Mouse (Mus musculus): ENCODE measurements at regions not wholly inside any gene's neighbourhood (a gene's known extent, or its start where the extent isn't known, plus 50 kb on each side); places are given as distances from the start of the nearest gene placed in this dataset.

DNA sequence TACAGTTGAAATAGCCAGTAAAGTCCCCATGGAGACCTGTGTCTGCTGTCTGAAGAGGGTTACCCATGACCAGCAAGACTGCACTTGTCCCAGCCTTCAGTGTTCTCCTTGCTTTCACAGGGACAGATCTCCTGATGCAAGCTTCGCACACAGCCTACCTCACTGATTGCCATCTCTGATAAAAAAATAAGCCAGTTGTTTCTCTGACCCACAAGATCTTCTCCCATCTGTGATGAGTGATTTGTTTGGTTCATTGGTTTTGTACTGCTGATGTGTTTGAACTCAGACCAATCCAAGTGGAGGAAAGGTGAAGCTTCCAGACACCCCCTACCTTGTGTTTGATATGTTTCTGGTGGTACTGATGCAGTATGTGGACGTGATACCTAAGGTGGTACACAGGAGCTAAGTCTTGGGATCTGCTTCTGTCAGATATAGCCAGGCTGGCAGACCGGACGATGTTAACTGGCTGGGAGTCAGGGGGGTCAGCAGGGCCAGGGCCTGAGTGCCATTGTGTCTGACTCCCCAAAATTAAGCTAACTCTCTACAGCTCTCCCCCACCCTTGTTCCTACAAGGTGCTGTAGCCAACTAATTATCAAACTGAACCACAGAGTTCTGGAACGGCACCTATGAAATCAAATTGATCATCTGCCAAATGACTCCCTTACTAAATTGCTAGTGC is 139.2 kb upstream of the Cpeb2 start:
- Histone ChIP-seq H3K36me3 (ENCODE audit: control insufficient read depth, insufficient read depth, low read length, poor library complexity, severe bottlenecking) (no peaks in the 10 kb centered on the region), H3K27me3 (ENCODE audit: control insufficient read depth, insufficient read depth, low read length, poor library complexity, severe bottlenecking) (no peaks in the 10 kb centered on the region)
- no peak for DNase-seq (ENCODE audit: low read depth, low spot score)

DNA sequence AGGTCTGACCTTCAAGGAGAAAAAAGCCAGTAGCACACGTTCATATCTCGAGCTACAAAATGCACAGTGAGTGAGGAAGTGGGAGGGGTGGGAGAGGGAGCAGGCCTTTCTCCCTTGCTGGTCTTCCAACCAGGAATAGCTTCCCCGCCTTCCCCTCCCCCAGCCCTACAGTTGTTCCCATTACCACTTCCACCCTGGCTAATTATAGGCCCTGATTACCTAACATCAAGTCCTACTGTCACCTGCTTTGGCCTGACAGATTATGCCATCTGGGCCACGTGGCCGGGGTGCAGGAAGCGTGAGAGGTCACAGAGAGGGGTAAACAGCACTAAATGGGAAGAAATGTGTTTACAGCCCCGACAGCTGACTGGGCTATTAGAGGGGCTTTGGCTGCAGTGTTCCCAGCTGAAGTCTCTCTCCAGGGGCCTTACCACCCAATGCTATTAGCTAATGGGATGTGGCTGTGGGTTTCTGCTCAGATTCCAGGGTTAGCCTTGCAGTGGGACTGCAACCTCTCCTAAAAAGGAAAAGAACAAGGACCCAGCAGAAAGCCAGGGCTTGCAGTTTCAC is 138.6 kb upstream of the Cpeb2 start:
- DNase-seq (ENCODE audit: low read depth, low spot score), result no peak
- Histone ChIP-seq H3K27me3 (ENCODE audit: control insufficient read depth, insufficient read depth, low read length, poor library complexity, severe bottlenecking) (no peaks in the 10 kb centered on the region), H3K36me3 (ENCODE audit: control insufficient read depth, insufficient read depth, low read length, poor library complexity, severe bottlenecking) (no peaks in the 10 kb centered on the region)

DNA sequence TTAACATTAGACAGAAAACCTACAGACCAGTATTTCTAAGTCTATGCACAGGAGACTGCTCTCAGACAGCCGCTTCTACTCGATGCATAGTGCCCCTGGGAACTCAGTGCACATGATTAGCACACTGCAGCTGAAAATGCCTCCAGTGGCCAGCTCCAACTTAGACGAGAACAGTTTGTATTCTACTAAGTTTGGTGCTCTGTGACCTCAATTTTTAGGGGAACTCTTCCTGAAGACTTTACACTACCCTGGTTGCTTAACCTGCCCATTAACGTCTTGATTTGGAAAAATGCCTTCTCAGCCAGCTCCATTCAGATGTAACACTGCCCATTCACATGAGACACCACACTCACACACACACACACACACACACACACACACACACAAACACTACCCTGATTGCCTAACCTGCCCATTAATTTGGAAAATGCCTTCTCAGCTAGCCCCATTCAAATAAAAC is 130.9 kb upstream of the Cpeb2 start:
- H3K27me3 ChIP-seq (ENCODE audit: control insufficient read depth, insufficient read depth, low read length, poor library complexity, severe bottlenecking), result no peaks in the 10 kb centered on the region
- no peak for DNase-seq (ENCODE audit: low read depth, low spot score)
- no peaks in the 10 kb centered on the region for H3K36me3 ChIP-seq (ENCODE audit: control insufficient read depth, insufficient read depth, low read length, poor library complexity, severe bottlenecking)

DNA sequence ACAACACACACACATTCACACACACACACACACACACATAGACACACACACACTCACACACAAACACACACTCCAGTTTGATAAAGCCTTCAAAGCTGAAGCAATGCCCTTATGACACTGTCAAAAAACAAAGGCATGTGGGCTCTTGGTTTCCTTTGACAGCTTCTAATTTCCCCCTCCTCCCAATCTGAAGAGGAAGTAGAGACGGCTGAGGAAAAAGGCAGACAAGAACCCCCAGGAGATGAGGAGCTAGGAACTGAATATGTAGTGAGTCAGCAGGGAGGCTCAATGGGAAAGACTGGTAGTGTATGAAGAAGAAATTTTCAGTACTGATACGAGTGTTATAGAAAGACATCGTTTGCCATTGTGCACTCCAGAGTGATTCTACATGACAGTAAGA is 130.4 kb upstream of the Cpeb2 start:
- no peaks in the 10 kb centered on the region for H3K27me3 ChIP-seq (ENCODE audit: control insufficient read depth, insufficient read depth, low read length, poor library complexity, severe bottlenecking)
- no peaks in the 10 kb centered on the region for H3K36me3 ChIP-seq (ENCODE audit: control insufficient read depth, insufficient read depth, low read length, poor library complexity, severe bottlenecking)
- no peak for DNase-seq (ENCODE audit: low read depth, low spot score)

DNA sequence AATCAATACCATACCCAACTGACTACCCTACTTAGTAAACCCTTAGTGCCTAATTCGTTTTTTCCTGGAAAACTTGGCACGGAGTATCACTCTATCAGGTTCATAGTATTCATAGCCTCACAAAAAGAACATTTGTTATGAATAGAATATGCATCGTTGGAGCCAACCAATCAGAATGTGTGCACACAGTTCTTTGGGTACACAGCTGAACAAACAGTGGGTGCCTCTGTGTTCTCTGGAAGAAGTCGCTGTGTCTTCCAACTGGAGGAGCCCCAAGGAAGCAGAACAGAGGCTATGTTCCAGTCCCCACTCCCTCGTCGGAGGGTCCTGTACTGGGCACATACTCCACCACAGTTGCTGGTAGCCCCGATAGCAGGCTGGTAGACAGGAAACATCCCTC is 129.2 kb upstream of the Cpeb2 start:
- no peaks in the 10 kb centered on the region for H3K36me3 ChIP-seq (ENCODE audit: control insufficient read depth, insufficient read depth, low read length, poor library complexity, severe bottlenecking)
- no peak for DNase-seq (ENCODE audit: low read depth, low spot score)
- H3K27me3 ChIP-seq (ENCODE audit: control insufficient read depth, insufficient read depth, low read length, poor library complexity, severe bottlenecking), result no peaks in the 10 kb centered on the region

DNA sequence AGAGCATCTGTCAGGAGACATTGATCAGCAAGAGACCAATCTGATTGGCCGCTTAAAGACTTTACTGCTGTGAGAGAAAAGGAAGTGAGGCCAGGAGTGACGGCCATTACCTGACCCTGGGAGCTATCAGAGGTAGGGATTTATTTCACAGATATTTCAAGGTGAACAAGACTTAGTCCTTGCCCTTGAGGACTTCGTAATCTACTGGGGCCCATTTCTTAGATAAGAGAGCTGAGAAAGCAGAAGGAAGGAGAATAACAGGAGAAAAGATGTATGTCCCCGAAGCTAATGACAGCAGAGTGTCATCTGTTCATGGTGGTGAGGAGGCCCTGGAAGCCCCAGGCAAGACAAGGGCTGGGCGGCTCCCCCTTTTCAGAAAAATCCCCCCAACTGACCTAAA is 127.4 kb upstream of the Cpeb2 start:
- DNase-seq (ENCODE audit: low read depth, low spot score), result no peak
- Histone ChIP-seq H3K27me3 (ENCODE audit: control insufficient read depth, insufficient read depth, low read length, poor library complexity, severe bottlenecking) (no peaks in the 10 kb centered on the region), H3K36me3 (ENCODE audit: control insufficient read depth, insufficient read depth, low read length, poor library complexity, severe bottlenecking) (no peaks in the 10 kb centered on the region)

DNA sequence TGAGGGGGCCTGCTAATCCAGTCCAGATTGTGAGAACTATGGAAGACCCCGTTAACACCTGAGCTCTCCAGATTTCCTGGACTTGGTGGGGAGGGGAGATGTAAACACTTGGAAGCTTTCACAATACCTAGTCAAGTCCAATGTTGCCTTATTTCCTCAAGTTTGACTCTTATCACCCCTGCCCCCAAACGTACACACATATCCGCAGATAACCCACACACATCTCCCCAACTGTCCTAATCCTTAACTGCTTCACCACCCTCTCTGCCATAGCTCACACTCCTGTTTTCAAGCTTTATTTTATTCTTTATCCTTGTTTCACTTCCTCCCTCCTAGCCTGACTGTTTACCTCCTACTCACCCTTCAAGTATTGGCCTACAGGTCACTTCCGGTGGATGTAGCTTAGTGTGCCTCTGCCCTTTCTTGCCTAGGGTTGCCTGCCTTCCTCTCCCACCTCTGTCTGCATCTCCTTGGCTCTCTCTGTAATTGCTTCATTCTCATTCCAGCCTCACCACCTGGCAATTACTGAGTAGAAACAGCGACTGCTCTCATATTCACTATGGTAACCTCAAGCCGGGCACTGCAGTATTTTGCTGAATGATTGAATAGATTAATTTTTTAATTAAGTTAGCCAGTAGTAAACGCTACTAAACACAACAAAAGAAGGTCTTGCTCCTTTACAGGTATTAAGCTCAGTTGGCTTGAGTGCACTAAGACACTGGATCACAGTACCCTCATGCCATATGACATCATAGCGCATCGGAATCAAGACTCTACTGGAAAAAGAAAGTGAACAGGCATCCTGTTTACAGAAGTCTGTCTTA is 125.3 kb upstream of the Cpeb2 start:
- no peak for DNase-seq (ENCODE audit: low read depth, low spot score)
- H3K36me3 ChIP-seq (ENCODE audit: control insufficient read depth, insufficient read depth, low read length, poor library complexity, severe bottlenecking), result no peaks in the 10 kb centered on the region
- H3K27me3 ChIP-seq (ENCODE audit: control insufficient read depth, insufficient read depth, low read length, poor library complexity, severe bottlenecking), result no peaks in the 10 kb centered on the region

DNA sequence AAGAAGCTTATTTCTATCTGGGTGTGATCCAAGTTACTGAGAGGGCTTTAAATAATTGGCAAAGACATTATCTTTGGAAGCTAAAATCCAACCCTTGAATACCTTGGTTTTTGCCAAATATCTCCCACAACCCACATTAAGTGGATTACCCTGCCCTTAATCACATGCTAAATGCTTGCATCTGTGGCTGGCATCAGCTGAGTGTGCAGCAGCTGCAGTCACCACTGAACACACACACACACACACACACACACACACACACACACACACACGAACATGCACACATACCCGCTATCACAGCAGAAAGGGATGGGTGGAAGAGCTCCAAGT is 124.7 kb upstream of the Cpeb2 start:
- DNase-seq (ENCODE audit: low read depth, low spot score), result no peak
- H3K27me3 ChIP-seq (ENCODE audit: control insufficient read depth, insufficient read depth, low read length, poor library complexity, severe bottlenecking), result no peaks in the 10 kb centered on the region
- H3K36me3 ChIP-seq (ENCODE audit: control insufficient read depth, insufficient read depth, low read length, poor library complexity, severe bottlenecking), result no peaks in the 10 kb centered on the region

DNA sequence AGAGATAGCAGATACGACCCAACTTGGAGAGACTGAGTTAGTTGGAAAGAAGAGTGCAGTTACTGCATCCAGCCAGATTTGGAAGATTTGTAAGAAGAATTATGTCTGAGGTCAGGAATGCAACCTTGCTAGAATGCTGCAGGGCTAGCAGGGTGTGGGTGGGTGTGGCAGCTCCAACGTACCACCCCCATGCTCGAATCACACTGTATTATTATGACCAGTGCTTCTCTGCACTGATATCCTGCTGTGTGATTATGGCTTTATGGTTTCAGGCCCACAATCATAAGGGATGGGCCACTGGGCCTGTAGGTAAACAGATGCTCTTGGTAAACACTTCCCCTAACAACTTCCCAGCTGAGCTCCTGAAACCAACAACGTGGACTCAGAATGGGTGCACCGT is 122.8 kb upstream of the Cpeb2 start:
- H3K36me3 ChIP-seq (ENCODE audit: control insufficient read depth, insufficient read depth, low read length, poor library complexity, severe bottlenecking), result no peaks in the 10 kb centered on the region
- no peak for DNase-seq (ENCODE audit: low read depth, low spot score)

DNA sequence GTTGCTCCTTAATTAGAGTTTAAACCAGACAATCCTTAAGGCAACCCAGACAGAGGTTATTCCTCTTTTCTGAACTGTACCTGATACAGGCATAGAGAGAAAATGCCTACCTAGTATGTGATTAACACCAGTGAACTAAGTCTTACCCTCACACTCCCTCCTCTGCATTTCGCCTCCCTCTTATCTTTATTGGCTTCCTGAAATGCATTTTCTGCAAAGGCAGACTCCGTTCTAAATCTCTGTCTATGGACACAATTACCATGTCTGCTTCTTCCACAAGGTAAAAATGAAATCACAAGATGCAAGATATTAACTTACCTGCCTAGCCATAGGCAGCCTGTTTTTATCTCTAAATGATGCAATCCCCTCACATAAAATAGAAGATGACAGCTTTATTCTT is 121.2 kb upstream of the Cpeb2 start:
- H3K36me3 ChIP-seq (ENCODE audit: control insufficient read depth, insufficient read depth, low read length, poor library complexity, severe bottlenecking), result no peaks in the 10 kb centered on the region
- no peak for DNase-seq (ENCODE audit: low read depth, low spot score)
- no peaks in the 10 kb centered on the region for H3K27me3 ChIP-seq (ENCODE audit: control insufficient read depth, insufficient read depth, low read length, poor library complexity, severe bottlenecking)

More for the DNA sequence above, 122.8 kb upstream of the Cpeb2 start:
- H3K27me3 ChIP-seq (ENCODE audit: control insufficient read depth, insufficient read depth, low read length, poor library complexity, severe bottlenecking), result no peaks in the 10 kb centered on the region

DNA sequence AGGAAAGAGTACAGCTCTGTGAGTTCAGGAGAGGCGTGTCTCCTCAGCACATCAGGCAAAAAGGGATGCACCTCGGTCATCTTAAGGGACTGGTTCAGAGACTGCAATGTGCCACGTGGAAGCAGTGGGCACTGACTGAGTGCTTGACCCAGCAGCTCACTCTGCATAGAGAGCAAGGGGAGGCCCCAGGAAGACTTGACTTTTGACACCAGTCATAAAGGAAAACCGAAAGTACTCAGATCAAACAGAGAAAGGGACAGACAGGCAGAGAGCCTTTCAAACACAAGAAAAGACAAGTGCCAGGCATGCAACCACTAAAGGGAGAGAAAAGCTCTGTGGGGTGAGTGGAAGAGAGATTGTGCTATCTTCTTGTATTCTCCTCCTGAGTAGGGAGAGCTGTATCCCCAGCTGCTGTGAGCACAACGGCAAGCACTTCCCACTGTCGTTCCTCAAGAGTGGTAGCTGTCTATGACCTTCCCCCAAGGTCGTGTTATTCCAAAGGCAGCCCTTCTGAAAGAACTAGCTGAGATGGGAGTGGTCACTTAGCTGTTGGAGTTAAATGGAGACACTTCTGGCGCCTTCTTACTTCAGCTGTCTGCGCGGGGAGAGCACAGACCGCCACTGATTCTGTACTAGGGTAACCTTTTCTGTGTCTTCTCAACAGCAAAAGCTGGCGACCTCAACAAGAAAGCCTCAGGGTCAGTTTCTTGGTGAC is 119.4 kb upstream of the Cpeb2 start:
- Histone ChIP-seq H3K36me3 (ENCODE audit: control insufficient read depth, insufficient read depth, low read length, poor library complexity, severe bottlenecking) (no peaks in the 10 kb centered on the region), H3K27me3 (ENCODE audit: control insufficient read depth, insufficient read depth, low read length, poor library complexity, severe bottlenecking) (no peaks in the 10 kb centered on the region)
- DNase-seq (ENCODE audit: low read depth, low spot score), result no peak

DNA sequence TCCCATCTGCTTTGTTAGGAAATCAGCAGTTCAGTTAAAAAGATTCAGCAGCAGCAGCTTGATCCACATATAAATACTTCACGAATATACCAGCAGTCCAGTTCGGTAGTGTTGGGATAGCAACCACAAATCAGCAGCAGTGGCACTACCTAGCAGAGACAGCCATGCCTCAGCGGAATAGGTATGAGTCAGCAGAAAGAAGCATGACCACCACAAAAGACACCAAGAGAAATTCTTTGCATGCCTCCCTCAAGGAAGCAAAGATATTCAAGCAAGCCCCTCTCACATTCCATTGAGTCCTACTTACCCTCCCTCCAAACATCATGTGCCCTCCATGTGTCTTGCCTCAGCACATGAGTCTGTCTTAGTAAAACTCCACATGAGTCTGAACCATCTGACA is 117.5 kb upstream of the Cpeb2 start:
- Histone ChIP-seq H3K36me3 (ENCODE audit: control insufficient read depth, insufficient read depth, low read length, poor library complexity, severe bottlenecking) (no peaks in the 10 kb centered on the region), H3K27me3 (ENCODE audit: control insufficient read depth, insufficient read depth, low read length, poor library complexity, severe bottlenecking) (no peaks in the 10 kb centered on the region)
- no peak for DNase-seq (ENCODE audit: low read depth, low spot score)

DNA sequence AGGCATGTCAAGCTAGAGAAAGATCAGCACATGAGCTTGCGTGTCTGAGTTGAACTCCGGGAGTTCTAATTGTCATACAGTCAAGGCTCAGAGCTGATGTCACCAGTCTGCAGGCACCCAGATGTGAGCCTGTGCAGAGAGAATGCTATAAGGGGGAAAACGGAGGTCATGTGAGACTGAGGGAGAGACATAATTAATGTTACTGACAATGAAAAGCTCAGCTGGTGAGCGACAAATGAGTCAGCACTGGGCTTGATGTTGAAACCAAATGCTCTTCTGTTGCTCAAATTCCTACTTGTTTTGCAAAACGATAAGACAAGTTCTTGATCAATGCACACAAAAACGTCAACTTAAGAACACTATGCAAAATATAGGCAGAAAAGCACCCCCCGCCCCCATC is 116.1 kb upstream of the Cpeb2 start:
- no peaks in the 10 kb centered on the region for H3K36me3 ChIP-seq (ENCODE audit: control insufficient read depth, insufficient read depth, low read length, poor library complexity, severe bottlenecking)
- no peak for DNase-seq (ENCODE audit: low read depth, low spot score)
- no peaks in the 10 kb centered on the region for H3K27me3 ChIP-seq (ENCODE audit: control insufficient read depth, insufficient read depth, low read length, poor library complexity, severe bottlenecking)

DNA sequence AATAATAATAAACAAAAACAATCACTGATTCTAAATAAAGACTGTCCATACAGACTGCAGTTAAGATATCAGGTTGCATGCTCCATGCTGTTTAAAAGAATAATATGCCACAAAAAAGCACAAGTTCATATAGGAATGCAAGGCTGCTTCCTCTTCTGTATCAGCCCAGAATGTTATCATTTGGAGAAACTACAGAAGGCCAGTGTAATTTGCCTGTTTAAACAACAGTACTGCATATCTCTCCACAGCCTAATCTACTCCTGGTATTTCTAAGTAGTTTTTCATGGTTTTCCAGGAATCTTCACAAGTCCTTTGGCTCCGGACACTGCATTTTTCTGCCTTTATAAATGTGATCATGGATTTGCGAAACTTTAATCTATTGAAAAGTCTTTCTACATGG is 111.9 kb upstream of the Cpeb2 start:
- no peaks in the 10 kb centered on the region for H3K27me3 ChIP-seq (ENCODE audit: control insufficient read depth, insufficient read depth, low read length, poor library complexity, severe bottlenecking)
- H3K36me3 ChIP-seq (ENCODE audit: control insufficient read depth, insufficient read depth, low read length, poor library complexity, severe bottlenecking), result no peaks in the 10 kb centered on the region
- DNase-seq (ENCODE audit: low read depth, low spot score), result no peak

DNA sequence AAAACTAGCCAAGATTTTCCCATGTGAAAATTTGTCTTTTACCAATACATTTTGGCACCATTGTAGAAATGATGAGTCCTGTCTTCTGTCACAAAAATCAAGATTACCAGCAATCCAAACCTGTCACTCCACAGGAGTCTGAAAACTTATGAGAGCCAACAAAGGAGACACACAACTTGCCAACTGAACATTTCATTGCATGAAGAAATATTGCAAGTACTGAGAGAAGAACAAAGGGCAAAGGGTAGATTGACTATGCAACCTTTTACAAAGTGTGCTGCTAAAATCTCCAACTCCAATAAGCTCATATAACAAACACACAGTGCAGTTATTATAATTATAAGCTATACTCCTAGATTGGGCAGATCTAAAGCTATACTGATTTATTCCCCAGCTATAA is 108.7 kb upstream of the Cpeb2 start:
- no peaks in the 10 kb centered on the region for H3K27me3 ChIP-seq (ENCODE audit: control insufficient read depth, insufficient read depth, low read length, poor library complexity, severe bottlenecking)

More for the DNA sequence above, 108.7 kb upstream of the Cpeb2 start:
- no peaks in the 10 kb centered on the region for H3K36me3 ChIP-seq (ENCODE audit: control insufficient read depth, insufficient read depth, low read length, poor library complexity, severe bottlenecking)
- no peak for DNase-seq (ENCODE audit: low read depth, low spot score)

Measured in splenic B cell, adult 2 months (primary cell).